In the genomic region with DNA sequence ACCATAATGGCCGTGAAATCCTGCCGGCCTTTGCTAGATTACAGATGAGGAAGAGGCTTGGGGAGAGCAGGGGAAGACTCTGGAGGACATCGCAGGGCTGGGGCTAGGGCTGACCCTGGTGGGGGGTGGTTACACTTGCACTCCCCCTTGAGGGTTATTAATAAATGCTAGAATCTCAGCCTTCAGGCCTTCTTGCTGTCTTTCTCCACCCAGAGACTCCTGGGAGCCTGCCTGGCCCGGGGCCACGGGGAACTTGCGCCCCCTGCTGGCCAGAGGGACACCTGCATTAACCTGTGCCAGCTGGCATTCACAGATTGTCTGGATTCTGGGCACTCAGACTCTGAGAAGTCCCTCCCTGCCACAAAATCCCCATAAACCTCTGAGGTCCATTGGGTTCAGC, we compare ENCODE assay signal across 9 mouse cellular contexts. TPM values are rescaled to one million over a fixed set of nuclear protein-coding genes. Genes with fewer than 3 reads are reported as not detected.
DNase-seq lines count a peak whose midpoint lies in the region; ATAC-seq and TF ChIP-seq lines count a peak whose summit lies in the region.
"Had no signal": no experiment of that assay in that cellular context is flagged by ENCODE, and none has a peak within 500 bp of the region (broad histone marks: within the 10 kb centered on the region; RNA-seq: fewer than 3 reads in every experiment).

No protein-coding gene starts in this region.

- ATAC-seq in Patski, result peak; percentile 8
- peak; percentile 45 for ATAC-seq in stomach, postnatal 0 days (ENCODE audit: low FRiP score, low TSS enrichment)

- H3K4me1 ChIP-seq in stomach, postnatal 0 days (replicated peaks; ENCODE audit: control insufficient read depth, insufficient read depth), result no peaks in the 10 kb centered on the region

- peak; percentile 96 for TF ChIP-seq CTCF in Patski (IDR thresholded peaks at IDR 0.05)
- peak; percentile 91 for TF ChIP-seq CTCF in stomach, postnatal 0 days (IDR thresholded peaks at IDR 0.05; ENCODE audit: low read depth)

- H3K36me3 ChIP-seq in stomach, postnatal 0 days (ENCODE audit: control insufficient read depth, insufficient read depth, low read length), result no peaks in the 10 kb centered on the region
- H3K36me3 ChIP-seq: embryonic facial prominence, embryonic 12.5 days had no signal

- H3K27ac ChIP-seq in stomach, postnatal 0 days (replicated peaks), result no peak overlapping the region
- H3K27ac ChIP-seq: embryonic facial prominence, embryonic 12.5 days had no signal

- no peak overlapping the region for H3K4me3 ChIP-seq in stomach, postnatal 0 days (ENCODE audit: low read depth, low read length)
- H3K4me3 ChIP-seq: embryonic facial prominence, embryonic 12.5 days had no signal

- no peak overlapping the region for H3K9ac ChIP-seq in stomach, postnatal 0 days (ENCODE audit: low read length)
- H3K9ac ChIP-seq: embryonic facial prominence, embryonic 12.5 days had no signal

- CTCF ChIA-PET in Patski (lab: Charles Lee), result interaction anchor here (0.8 to 1.8 kb wide), 7 partner anchors 12 to 77 kb away, joined by 3 to 13 read pairs (median 4); no protein-coding TSS in a partner anchor

- in situ Hi-C loops in Patski (cut with MboI; ENCODE audit: low pct_unique_long_range_greater_than_20kb), result loop anchor here (5.0 kb wide), 1 partner anchor 78 kb away; no protein-coding TSS in a partner anchor

- no peaks in the 10 kb centered on the region for H3K27me3 ChIP-seq in Patski
- no peaks in the 10 kb centered on the region for H3K27me3 ChIP-seq in stomach, postnatal 0 days (ENCODE audit: control insufficient read depth, insufficient read depth, low read length)
- H3K27me3 ChIP-seq: embryonic facial prominence, embryonic 12.5 days had no signal

- WGBS in stomach, postnatal 0 days, result 32% methylated on average over 6 of the region's 6 CpGs

- no peak for TF ChIP-seq EP300 in stomach, postnatal 0 days (optimal IDR thresholded peaks at IDR 0.05)

- intact Hi-C loops in gastrocnemius, postnatal 14 days (cut with DNase I; ENCODE audit: low total_unique reads), result loop anchor here (5.0 kb wide), 1 partner anchor 58 kb away; a partner anchor contains a TSS

- H3K4me2 ChIP-seq in stomach, postnatal 0 days (replicated peaks; ENCODE audit: low read depth), result no peak overlapping the region
- H3K4me2 ChIP-seq: embryonic facial prominence, embryonic 12.5 days had no signal

- DNase-seq in 3134 (ENCODE audit: extremely low read depth, insufficient read length, low spot score) (peak; percentile 25), Patski (ENCODE audit: low read depth, low spot score) (no peak), liver (peak; percentile 69)
- peak; percentile 77 to 84 for DNase-seq in cerebellum, postnatal 10 days
- peak; percentile 61 for DNase-seq in gastrocnemius, postnatal 14 days
- DNase-seq in kidney, adult 11 months, result peak; percentile 61
- peak; percentile 36 to 56 for DNase-seq in natural killer cell, adult 2 months (ENCODE audit: low spot score in 2 of 2)
- peak; percentile 78 for DNase-seq in stomach, postnatal 0 days (ENCODE audit: low spot score)

- no peaks in the 10 kb centered on the region for H3K9me3 ChIP-seq in stomach, postnatal 0 days (ENCODE audit: control insufficient read depth, low read length)
- H3K9me3 ChIP-seq: embryonic facial prominence, embryonic 12.5 days had no signal

- POLR2A ChIA-PET in Patski (lab: Charles Lee), result no interaction called here

RNA-seq across cellular contexts. Expression of a gene that starts 18.1 kb away (rescaled TPM):
- polyA plus RNA-seq in Patski (2021), result 8.0 TPM
- total RNA-seq in gastrocnemius, postnatal 14 days (2021), result 1 to 10 TPM; 4.0 to 5.3 TPM
- polyA plus RNA-seq in stomach, postnatal 0 days (2015; fragmentation: Nextera tagmentation; extraction: Ambion mirVana), result 4.2 TPM in 2 replicates

RNA-seq across cellular contexts. Expression of a gene that starts 57.5 kb away (rescaled TPM):
- polyA plus RNA-seq in Patski (2021), result 11.8 TPM
- 10 to 100 TPM; 19.2 to 28.4 TPM for total RNA-seq in gastrocnemius, postnatal 14 days (2021)
- 2.6 and 2.9 TPM in 2 replicates for polyA plus RNA-seq in stomach, postnatal 0 days (2015; fragmentation: Nextera tagmentation; extraction: Ambion mirVana)
